Mouse (Mus musculus) layer of hippocampus, postnatal 25 days (tissue): Measurements from ENCODE around the gene Gm14296. TPM values are rescaled to one million over a fixed set of nuclear protein-coding genes. Genes with fewer than 3 reads are reported as not detected.
"Not testable (repeated sequence)": the region's sequence is repeated elsewhere in the genome, so short reads cannot be mapped to it uniquely, and the experiment has no call there.

Experiments used
- DNase-seq, 2 experiments: peaks; one replicate each; pipeline ENCODE4 v3.0.0; 2022; ENCODE audit warnings: mixed read lengths in 2 of 2, low spot score in 1 of 2; ENCODE audit errors: extremely low spot score in 1 of 2
- total RNA-seq, 2 experiments: library from RNA; stranded (reverse); gene quantifications; 2 replicates each; pipeline ENCODE4 v1.2.3; 2021

Gm14296 gene
- total RNA-seq: 10 to 100 TPM; 19.0 to 20.6 TPM

DNA sequence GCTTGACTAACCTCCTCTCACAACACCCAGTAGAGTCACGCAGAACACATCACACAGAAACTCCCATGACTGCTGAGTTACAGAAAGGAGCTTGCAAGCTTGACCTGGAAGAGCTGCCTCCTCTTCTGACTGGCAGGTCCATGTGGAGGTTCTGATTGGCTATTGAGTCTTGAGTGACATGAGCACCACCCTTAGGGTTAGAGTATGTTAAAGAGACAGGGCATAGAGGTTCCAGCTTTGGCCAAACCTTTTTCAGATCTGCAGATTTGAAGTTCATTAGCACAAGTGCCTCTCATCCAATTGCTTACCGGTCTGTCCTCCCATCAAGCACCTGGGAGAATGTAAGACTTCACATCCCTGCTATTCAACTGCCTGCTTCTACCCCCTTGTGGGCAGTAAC, at the start of gene Gm14296:
Gm14296 (minus strand) TSS at position 101 of the 400 bp plus-strand sequence.
- DNase-seq: not testable (repeated sequence)

DNA sequence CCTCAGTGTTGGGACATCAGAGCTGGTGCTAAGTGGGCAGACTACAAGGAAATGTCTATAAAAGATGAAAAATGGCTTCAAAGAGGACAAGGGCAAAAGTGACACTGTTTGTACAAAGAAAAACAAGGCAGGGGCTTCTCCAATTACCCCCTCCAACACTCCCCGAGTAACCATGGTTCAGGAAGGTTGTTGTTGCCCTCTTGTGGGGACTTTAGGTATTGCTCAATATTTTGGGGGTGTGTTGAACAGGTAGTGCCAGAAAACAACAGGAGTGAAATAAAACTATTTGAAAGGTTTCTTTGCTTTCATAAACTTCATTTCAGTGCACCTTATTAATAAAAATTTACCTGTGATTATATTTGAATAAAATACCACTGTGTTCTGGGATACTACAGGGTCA, 22.1 kb downstream of the Gm14296 start:
- not testable (repeated sequence) for DNase-seq

Other genes starting within 250 kb of the Gm14296 start
- gene Gm14305, start 219.5 kb downstream of the Gm14296 start, total RNA-seq: 10 to 100 TPM; 33.8 to 37.0 TPM
- 10 to 100 TPM; 18.8 to 24.2 TPM for gene Gm14295, start 129.2 kb downstream of the Gm14296 start, total RNA-seq
- gene Gm14408, start 96.7 kb downstream of the Gm14296 start, total RNA-seq: not detected
- 10 to 100 TPM; 68.4 to 69.2 TPM for gene Gm14419, start 73.1 kb upstream of the Gm14296 start, total RNA-seq
- gene Gm14401, start 146.5 kb upstream of the Gm14296 start, total RNA-seq: 1 to 10 TPM in 1 of 2 experiments, under 1 TPM in 1; 0.89 to 1.6 TPM